Mouse (Mus musculus) G1E (cell line): ENCODE measurements around the gene Gtsf1. TPM values are rescaled to one million over a fixed set of nuclear protein-coding genes. Genes with fewer than 3 reads are reported as not detected.

Source experiments
- ATAC-seq: 2 replicates; pipeline ENCODE4 v1.8.0; 2016; ENCODE audit warnings: mild to moderate bottlenecking; ENCODE audit not compliant: insufficient number of reproducible peaks, poor library complexity, low FRiP score, severe bottlenecking; ENCODE audit errors: extremely low read depth
- DNase-seq: peaks from one replicate; pipeline ENCODE4 v3.0.0; 2012; ENCODE audit warnings: low spot score
- H3K27me3 ChIP-seq: 2 replicates; pipeline ENCODE4 v1.6.1; 2012; ENCODE audit warnings: mild to moderate bottlenecking, low read length, inconsistent platforms; ENCODE audit not compliant: insufficient read depth
- H3K36me3 ChIP-seq: replicated peaks from 2 replicates; pipeline ENCODE3; 2012; ENCODE audit warnings: mild to moderate bottlenecking, inconsistent platforms
- H3K4me1 ChIP-seq: 2 replicates; pipeline ENCODE4 v1.6.1; 2012; ENCODE audit warnings: low read depth, low read length, inconsistent platforms, mixed read lengths; ENCODE audit not compliant: insufficient read depth
- H3K4me3 ChIP-seq: 2 replicates; pipeline ENCODE4 v1.5.1; 2012; ENCODE audit warnings: low read depth, mild to moderate bottlenecking, inconsistent platforms, low read length, moderate library complexity, mixed read lengths
- H3K9me3 ChIP-seq: replicated peaks from 2 replicates; pipeline ENCODE4 v1.6.1; 2012; ENCODE audit warnings: inconsistent platforms
- CTCF ChIP-seq: IDR thresholded peaks from 2 replicates; pipeline ENCODE4 v1.5.1; 2012; ENCODE audit warnings: low read depth, low read length, inconsistent platforms, mixed read lengths
- GATA1 ChIP-seq: IDR thresholded peaks from 2 replicates; pipeline ENCODE4 v1.6.1; 2012; ENCODE audit warnings: borderline replicate concordance, low read length, inconsistent platforms, mixed read lengths
- GATA2 ChIP-seq: IDR thresholded peaks from 2 replicates; pipeline ENCODE4 v1.6.1; 2012; ENCODE audit warnings: low read depth, low read length, inconsistent platforms, borderline replicate concordance
- POLR2AphosphoS5 ChIP-seq: IDR thresholded peaks from 2 replicates; pipeline ENCODE4 v1.6.1; 2012; ENCODE audit warnings: low read depth, low read length, inconsistent platforms; ENCODE audit not compliant: insufficient replicate concordance
- TAL1 ChIP-seq: conservative IDR thresholded peaks from 2 replicates; pipeline ENCODE4 v1.6.1; 2012; ENCODE audit warnings: low read depth, low read length, inconsistent platforms, mixed read lengths
- polyA plus RNA-seq: library from polyadenylated mRNA; stranded (reverse); fragments of >175 nt; gene quantifications from 2 replicates; pipeline ENCODE4 v1.2.3, GENCODE M21; 2012
- total RNA-seq, 2 experiments: library from RNA; stranded (forward) in 1 of 2; stranded (reverse) in 1 of 2; fragments of 200-1000 nt in 1 of 2; fragments of >200 nt in 1 of 2; fragmentation: Nextera tagmentation in 1 of 2; gene quantifications; 2 replicates each; pipeline ENCODE4 v1.2.3; 2014 to 2017

Gene Gtsf1
- total and polyA plus RNA-seq, 3 experiments = not detected

DNA sequence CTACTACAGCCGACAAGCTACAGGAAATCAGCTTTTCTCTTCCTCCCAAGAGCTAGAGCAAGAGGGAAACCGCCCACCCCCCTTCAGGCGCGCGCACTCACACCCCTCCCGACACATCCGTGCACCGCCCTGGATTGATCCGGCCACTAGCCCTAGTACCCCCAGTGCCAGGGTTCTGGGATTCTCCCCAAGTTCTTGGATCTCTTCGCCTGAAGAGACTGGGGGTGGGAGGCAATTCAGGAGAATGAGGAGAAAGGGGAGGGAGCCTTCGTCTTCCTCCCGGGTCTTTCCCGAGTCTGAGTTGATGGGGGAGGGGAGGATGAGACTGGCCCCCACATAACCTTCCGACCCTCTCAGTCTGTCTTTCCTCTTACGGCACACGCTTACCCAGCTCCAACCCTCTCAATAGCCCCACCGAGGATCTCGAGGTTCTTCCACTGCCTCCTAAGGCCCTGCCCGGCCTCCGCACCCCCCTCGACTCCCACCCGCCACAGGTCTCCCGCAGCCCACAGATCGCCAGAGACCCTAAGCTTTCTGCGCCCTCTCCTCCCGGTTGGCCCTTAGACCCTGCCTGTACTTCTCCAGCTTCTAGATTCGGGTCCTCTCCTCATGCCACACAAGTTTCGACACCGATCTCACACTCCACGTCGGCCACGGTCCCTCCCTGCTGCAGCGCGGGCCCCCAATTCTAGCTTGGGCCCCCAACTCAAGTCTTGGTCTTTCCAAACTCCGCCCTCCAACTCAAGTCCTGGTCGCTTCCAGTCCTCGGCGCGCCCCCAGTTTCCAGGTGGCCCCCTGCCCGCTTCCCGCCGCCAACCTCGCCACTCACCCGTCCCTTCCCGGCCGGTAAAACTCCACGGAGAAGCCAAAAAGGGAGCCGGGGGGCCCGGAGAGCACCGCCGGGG lies 64.5 kb downstream of the Gtsf1 start:
- Histone ChIP-seq H3K27me3 (peaks cover 55% of the 10 kb centered on the region), H3K4me1 (no peaks in the 10 kb centered on the region), H3K9me3 (no peaks in the 10 kb centered on the region), H3K36me3 (peaks cover 18% of the 10 kb centered on the region), H3K4me3 (peak overlapping the region; percentile 67)
- DNase-seq (peak; percentile 31), ATAC-seq (no peak)
- no peak for TF ChIP-seq POLR2AphosphoS5
- TF ChIP-seq TAL1 = no peak
- TF ChIP-seq CTCF = no peak
- no peak for TF ChIP-seq GATA1
- TF ChIP-seq GATA2 = no peak

DNA sequence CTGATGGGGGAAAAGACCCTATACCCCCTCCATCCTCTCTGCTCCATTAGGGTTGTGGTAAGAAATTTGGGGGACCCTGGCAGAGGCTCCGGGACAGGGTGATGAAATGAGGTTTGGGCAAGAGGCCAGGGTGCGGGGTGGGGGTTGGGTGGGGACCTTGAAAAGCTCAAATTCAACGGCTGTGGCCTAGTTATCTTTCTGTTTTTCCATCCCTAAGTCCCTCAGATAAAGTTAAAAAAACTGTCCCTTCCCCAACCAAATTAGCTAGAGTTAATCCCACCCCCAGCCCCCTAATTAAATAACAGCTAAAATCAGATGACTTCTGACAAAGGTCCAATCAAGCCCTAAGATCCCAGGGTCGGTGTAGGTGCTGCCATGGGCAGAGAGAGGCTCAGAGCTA lies 65.5 kb downstream of the Gtsf1 start:
- peak overlapping the region; percentile 1; the same call in 1 of the 2 replicates for H3K4me3 ChIP-seq
- no peak for TF ChIP-seq CTCF
- TF ChIP-seq POLR2AphosphoS5 = no peak
- no peak for TF ChIP-seq GATA1
- no peak for TF ChIP-seq GATA2
- no peak for TF ChIP-seq TAL1
- no peak for DNase-seq

DNA sequence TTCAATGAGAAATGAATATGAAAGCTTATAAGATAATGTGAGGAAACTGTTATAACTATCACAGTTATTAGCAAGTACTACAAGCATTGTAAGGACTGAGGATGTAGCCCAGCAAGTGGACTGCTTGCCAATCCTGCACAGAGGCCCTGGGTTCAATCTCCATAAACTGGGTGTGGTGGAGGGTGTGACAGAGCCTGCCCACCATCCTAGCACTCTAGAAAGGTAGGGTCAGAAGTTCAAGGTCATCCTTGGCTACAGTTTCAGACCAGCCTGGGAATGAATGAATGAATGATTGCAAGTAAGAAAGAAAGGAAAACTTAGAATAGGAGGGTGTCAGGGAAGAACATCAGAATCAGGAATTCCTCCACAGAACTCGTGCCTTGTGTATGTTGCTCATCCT lies 66.5 kb downstream of the Gtsf1 start:
- Histone ChIP-seq H3K4me1 (peaks cover 7% of the 10 kb centered on the region; the same call in 1 of the 2 replicates), H3K9me3 (no peaks in the 10 kb centered on the region), H3K4me3 (no peak overlapping the region), H3K27me3 (peaks cover 48% of the 10 kb centered on the region), H3K36me3 (peaks cover 35% of the 10 kb centered on the region)
- DNase-seq = no peak
- TF ChIP-seq POLR2AphosphoS5 (no peak), CTCF (no peak), GATA2 (no peak), GATA1 (no peak), TAL1 (no peak)
- ATAC-seq = no peak

More for the DNA sequence above, 65.5 kb downstream of the Gtsf1 start:
- Histone ChIP-seq H3K27me3 (peaks cover 53% of the 10 kb centered on the region), H3K9me3 (no peaks in the 10 kb centered on the region), H3K4me1 (no peaks in the 10 kb centered on the region), H3K36me3 (peaks cover 26% of the 10 kb centered on the region)
- ATAC-seq = no peak

DNA sequence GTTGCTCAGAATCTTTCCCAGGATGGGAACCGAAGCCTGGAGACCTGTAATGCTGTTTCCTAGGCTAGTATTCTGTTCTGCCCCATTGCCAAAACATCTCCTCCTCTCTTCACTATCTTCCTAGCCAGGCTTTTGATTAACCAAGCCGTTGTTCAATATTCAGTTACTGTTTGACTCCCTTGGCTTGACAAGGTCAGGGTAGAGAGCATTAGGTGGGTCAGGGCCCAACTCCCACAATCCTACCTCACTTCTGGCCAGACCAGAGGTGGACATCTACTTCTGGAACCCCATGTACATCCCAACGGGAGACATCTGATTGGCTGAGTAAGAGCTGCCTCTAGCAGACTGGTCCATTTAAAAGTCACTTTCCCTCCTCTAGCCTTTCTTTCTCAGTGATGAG lies 67.3 kb downstream of the Gtsf1 start:
- Histone ChIP-seq H3K4me1 (peaks cover 7% of the 10 kb centered on the region; the same call in 1 of the 2 replicates), H3K9me3 (no peaks in the 10 kb centered on the region), H3K27me3 (peaks cover 44% of the 10 kb centered on the region), H3K36me3 (peaks cover 43% of the 10 kb centered on the region), H3K4me3 (no peak overlapping the region)
- ATAC-seq (no peak), DNase-seq (no peak)
- TF ChIP-seq GATA1 (no peak), TAL1 (no peak), GATA2 (no peak), CTCF (no peak), POLR2AphosphoS5 (no peak)

DNA sequence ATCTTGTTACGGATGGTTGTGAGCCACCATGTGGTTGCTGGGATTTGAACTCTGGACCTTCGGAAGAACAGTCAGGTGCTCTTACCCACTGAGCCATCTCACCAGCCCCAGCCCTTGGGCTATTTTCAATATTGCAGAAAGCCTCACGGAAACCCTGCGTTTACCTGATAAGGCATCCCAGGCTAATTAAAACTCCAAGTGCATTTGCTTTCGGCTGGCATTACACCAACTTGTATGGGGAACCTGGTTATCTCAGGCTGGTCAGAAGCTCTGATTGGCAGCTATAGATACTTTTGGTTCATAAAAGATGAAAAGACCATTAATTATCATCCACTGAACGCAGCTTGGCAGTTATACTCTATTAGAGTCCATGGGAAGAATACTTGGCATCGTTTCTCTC lies 67.9 kb downstream of the Gtsf1 start:
- no peak for TF ChIP-seq TAL1
- no peak for TF ChIP-seq CTCF
- no peaks in the 10 kb centered on the region for H3K9me3 ChIP-seq
- peaks cover 42% of the 10 kb centered on the region for H3K27me3 ChIP-seq
- peaks cover 9% of the 10 kb centered on the region; the same call in 1 of the 2 replicates for H3K4me1 ChIP-seq
- DNase-seq (no peak), ATAC-seq (no peak)
- peaks cover 49% of the 10 kb centered on the region for H3K36me3 ChIP-seq
- H3K4me3 ChIP-seq = no peak overlapping the region

DNA sequence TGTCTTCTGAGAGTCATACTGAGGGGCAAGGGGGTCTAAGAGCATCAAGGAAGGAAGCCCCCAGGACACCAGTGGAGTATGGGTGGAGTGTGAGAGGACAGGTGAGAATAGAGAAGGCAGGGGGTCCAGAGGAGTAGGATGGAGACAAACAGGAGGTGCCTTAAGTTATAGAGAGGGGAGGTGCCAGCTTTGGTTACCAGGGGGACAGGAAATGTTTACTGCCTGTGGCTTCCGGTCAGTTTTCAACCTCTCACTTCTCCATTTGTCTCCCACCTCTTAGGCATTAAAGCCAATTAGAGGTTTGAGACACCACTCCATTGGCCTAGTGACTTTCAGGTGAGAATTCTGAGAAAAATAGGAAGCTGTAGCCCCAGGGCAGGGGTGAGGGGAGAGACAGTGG lies 69.0 kb downstream of the Gtsf1 start:
- H3K36me3 ChIP-seq = peaks cover 60% of the 10 kb centered on the region
- peaks cover 9% of the 10 kb centered on the region; the same call in 1 of the 2 replicates for H3K4me1 ChIP-seq
- H3K4me3 ChIP-seq = no peak overlapping the region
- DNase-seq = no peak
- peaks cover 40% of the 10 kb centered on the region for H3K27me3 ChIP-seq
- no peak for ATAC-seq
- H3K9me3 ChIP-seq = no peaks in the 10 kb centered on the region
- no peak for TF ChIP-seq GATA2
- TF ChIP-seq POLR2AphosphoS5 = no peak
- no peak for TF ChIP-seq TAL1
- no peak for TF ChIP-seq CTCF
- TF ChIP-seq GATA1 = no peak
